Mouse (Mus musculus) left cerebral cortex, adult 8-10 months (tissue): Measurements from ENCODE around the gene Fam151a. TPM values are rescaled to one million over a fixed set of nuclear protein-coding genes. Genes with fewer than 3 reads are reported as not detected.
A peak's percentile ranks its signal among the peaks of the same experiment; 100 is the strongest.
"Not testable (repeated sequence)": the region's sequence is repeated elsewhere in the genome, so short reads cannot be mapped to it uniquely, and the experiment has no call there.

ENCODE experiments used
- DNase-seq, 2 experiments: peaks; one replicate each; pipeline ENCODE4 v3.0.0; 2022; ENCODE audit warnings: low spot score in 2 of 2
- total RNA-seq, 4 experiments: library from RNA; stranded (reverse); gene quantifications; 2 replicates each; pipeline ENCODE4 v1.2.4; 2022

Fam151a gene
- total RNA-seq, 4 experiments from 2014 or later, result 0.30 TPM; not detected in 3

DNA sequence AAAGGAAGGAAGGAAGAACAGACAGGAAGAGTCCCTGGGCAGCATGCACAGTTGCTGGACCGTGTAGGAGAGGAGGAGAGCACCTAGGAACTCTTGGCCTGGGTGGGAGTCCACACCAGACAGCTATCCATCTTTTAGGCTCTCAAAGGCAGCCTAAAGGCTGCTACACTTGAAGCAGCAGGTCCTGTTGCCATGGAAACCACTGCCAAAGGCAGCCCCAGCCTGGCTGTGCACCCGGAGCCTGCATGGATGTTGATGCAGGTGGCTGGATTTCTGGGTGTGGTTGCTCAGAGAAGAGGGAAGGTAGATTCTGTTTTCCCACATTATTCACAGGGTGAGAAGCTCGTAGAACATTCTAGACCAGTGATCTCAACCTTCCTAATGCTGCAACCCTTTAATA lies 43.3 kb downstream of the Fam151a start:
- DNase-seq, result peak; percentile 27 to 78

DNA sequence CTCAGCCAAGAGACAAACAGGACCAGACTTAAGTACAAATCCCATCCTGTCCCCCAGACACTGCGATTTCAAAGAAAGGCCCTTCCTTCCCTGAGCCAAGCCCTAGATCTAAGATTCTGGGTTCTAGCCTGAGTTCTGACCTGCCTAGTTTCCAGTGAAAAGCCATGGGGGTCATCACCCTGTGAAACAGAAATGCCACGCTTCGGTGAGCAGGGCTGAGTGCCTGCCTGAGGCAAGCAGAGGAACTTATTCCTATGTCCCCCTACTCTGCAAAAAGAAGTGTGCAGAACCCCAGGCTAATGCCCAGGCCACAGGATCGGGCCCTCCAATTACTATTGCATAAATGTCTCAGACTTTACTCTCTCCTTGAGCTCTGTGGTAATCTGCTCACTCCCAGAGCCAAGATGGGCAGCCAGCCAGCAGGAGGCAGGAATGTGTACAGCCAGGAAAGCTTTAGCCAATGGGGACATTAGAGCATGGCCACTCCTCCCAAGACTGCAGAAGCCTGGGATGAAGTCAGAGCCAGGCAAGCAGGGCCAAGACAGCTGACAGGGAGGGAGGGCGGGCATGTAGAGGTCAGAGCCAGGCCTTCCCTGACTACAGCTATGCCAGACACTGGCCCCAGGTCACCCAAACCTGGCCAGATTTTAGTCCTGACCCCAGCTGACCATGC lies 44.6 kb downstream of the Fam151a start:
- peak; percentile 67 to 91 for DNase-seq

DNA sequence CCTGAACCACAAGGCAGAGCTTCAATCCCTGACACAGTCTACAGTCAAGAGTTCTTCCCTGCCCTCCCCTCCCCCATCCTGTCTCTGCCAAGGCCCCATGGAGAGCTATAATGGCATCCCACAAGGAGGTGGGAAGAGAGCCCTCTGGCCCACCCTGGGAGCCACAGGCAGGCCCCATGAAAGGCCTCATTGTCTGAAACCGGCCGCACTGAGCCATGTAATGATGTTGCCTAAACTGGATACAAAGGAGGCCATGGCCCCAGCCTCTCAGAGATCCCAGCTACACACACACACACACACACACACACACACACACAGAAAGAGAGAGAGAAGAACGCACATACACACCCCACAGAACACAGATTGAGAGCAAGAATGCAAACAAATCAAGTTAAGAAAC lies 46.4 kb downstream of the Fam151a start:
- DNase-seq, result peak in 1 of 2 experiments; percentile 63

GRCm38 (mm10) chr4:106783137-106783536 lies 49.4 kb downstream of the Fam151a start:
- no peak for DNase-seq

GRCm38 (mm10) chr4:106784806-106785205 lies 51.1 kb downstream of the Fam151a start:
- DNase-seq, result no peak

GRCm38 (mm10) chr4:106785345-106785744 lies 51.7 kb downstream of the Fam151a start:
- no peak for DNase-seq

DNA sequence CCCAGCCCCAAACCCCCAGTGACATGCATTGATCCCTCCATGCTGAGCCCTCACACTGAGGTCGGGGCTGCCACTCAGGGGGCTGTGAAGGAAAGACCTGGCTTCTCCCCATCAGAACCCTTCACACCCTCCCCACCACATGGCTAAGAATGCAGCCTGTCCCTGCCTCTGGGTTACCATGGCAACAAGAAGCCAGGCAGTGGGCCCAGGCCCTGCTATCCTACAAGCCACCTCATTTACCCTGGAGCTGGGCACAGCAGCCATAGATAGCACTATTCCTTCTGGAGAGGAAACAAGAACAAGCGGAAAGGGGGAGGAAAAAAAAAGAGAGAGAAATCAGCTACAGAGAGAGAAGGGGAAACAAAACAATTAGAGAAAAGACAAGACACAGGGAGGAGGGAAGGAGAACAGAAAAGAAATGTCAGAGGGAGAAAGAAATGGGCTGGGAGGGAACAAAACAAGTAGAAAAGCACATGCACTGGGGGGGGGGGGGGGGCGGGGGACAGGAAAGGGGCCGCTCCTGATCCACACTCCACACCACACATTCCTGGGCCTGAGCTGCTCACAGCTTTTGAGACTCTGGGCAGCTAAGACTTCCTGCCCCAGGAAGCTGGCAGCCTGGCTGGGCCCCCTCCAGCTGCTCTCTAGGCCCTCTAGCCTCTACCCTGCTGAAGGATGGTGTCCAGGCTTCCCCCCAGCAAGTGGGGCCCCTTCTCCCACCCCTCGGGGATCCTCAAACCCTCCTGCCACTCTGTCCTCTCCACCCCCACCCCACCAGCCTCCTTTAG lies 52.3 kb downstream of the Fam151a start:
- peak; percentile 39 to 88 for DNase-seq

- DNase-seq, result peak; percentile 13 to 49
Measured at GRCm38 (mm10) chr4:106787830-106788229, 54.1 kb downstream of the Fam151a start.

- no peak for DNase-seq
Measured at GRCm38 (mm10) chr4:106788627-106789026, 54.9 kb downstream of the Fam151a start.

DNA sequence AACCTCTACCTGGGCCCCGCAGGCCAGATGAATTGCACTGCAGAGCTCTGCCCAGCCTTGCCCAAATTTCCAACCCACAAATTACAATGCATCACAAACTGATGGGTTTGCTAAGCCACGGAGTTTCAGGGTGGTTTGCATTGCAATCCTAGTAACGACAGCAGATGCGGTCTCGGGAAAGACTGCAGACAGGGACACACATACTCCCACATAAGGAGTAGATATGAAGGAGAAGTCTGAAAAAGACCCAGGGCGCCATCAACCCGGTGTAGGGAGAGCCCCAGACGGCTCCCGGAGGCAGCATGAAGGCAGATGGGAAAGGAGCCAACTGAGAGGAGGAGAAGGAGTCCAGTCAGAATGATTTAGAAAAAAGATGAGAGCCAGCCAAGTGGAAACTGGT lies 56.0 kb downstream of the Fam151a start:
- peak in 1 of 2 experiments; percentile 67 for DNase-seq

DNA sequence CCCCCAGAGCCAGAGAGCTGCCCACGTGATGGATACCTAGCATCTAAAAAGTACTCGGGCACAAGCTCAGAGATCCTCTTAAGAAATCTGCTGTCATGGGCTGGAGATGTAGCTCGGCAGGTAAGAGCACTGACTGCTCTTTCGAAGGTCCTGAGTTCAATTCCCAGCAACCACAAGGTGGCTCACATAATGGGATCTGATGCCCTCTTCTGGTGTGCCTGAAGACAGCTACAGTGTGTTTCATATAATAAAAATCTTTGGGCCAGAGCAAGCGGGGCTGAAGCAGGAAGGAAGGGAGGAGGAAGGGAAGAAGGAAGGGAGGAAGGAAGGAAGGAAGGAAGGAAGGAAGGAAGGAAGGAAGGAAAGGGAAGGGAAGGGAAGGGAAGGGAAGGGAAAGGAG lies 56.5 kb downstream of the Fam151a start:
- DNase-seq, result not testable (repeated sequence)

DNA sequence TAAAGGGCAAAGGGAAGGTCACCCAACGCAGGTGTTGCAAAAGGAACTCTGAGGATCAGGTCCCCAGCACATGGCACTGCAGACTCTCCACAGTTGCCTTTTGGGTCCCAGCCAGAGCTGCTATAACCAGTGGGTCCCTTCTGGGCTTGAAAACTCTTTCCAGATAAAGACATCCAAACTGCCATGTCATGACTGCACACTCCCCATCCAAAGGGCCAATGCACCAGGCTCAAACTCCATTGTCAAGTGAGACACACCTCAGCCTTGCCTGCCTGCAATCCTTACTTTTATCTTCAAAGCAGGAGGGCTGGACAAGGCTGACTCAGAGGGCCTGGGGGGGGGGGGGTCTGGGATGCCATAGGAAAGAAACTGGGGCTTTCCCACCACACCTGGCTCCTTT lies 57.2 kb downstream of the Fam151a start:
- no peak for DNase-seq

DNA sequence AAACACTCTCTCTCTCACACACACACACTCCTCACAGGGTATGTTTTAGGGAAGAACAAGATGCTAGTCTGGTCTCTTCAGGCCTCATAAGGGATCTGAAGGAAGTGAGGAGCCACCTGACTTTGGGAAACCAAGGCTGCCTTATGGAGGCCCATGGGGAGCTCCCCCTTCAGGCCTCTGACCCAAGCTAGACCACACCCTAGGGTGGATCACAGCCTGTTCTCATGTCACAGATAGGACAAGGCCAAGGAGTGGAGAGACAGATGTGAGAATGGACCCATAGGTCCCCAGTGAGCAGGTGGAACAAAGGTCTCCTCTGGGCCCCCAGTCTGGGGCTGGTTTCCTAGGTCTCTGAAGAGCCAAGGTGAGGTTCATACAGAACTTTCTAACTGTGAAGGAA lies 58.6 kb downstream of the Fam151a start:
- DNase-seq, result no peak

DNA sequence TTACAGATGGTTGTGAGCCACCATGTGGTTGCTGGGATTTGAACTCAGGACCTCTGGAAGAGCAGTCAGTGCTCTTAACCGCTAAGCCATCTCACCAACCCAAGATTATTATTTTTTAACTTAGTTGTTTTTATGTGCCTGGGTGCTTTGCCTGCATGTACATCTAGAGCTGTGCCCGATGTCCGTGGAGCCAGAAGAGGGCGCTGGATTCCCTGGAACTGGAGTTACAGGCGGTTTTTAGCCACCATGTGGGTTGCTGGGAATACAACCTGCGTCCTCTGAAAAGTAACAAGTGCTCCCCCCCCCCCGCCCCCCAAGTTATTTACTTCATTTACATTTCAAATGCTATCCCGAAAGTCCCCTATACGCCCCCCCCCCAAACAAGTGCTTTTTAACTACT lies 60.1 kb downstream of the Fam151a start:
- DNase-seq, result not testable (repeated sequence)

GRCm38 (mm10) chr4:106794247-106794646 lies 60.6 kb downstream of the Fam151a start:
- no peak for DNase-seq

DNA sequence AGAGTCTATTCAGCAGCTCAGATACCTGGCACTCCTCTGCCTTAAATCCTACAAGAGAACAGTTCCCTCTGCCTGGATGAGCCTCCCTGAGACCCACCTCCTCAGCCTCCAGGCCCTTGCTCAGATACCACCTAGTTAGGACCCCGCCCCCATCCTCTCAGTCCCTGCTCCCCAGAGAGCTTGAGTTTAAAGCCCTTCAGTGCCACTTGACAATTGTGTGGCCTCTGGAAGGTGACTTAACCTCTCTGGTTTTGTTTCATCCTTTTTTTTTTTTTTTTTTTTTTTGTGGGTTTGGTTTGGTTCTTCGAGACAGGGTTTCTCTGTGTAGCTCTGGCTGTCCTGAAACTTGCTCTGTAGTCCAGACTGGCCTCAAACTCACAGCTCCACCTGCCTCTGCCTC lies 61.6 kb downstream of the Fam151a start:
- DNase-seq, result no peak

Other genes with a start within 250 kb of the Fam151a start
- not detected for gene Bsnd, start 241.6 kb upstream of the Fam151a start, total RNA-seq
- 100 to 1,000 TPM in 2 of 4 experiments, 10 to 100 TPM in 2; 92.7 to 121 (median 102) TPM for gene Dhcr24, start 172.9 kb upstream of the Fam151a start, total RNA-seq
- gene Lexm, start 116.6 kb upstream of the Fam151a start, total RNA-seq, result not detected
- gene Ttc22, start 111.5 kb upstream of the Fam151a start, total RNA-seq, result 1 to 10 TPM in 1 of 4 experiments, under 1 TPM in 3; 0.68 to 1.0 (median 0.82) TPM
- gene Pars2, start 82.8 kb upstream of the Fam151a start, total RNA-seq, result 1 to 10 TPM; 6.2 to 8.4 (median 7.7) TPM
- gene Ttc4, start 54.9 kb upstream of the Fam151a start, total RNA-seq, result 10 to 100 TPM; 39.8 to 43.6 (median 42.1) TPM
- 1 to 10 TPM; 3.2 to 5.7 (median 4.0) TPM for gene Mroh7, start 3.0 kb upstream of the Fam151a start, total RNA-seq
- 10 to 100 TPM; 31.0 to 59.2 (median 51.8) TPM for gene Acot11, start 71.1 kb downstream of the Fam151a start, total RNA-seq
- 100 to 1,000 TPM; 171 to 199 (median 187) TPM for gene Ssbp3, start 176.8 kb downstream of the Fam151a start, total RNA-seq